In genomic region chr5:35041268-35041829, GRCm38 (mm10) we compare ENCODE assay signal across 8 mouse cellular contexts. TPM values are rescaled to one million over a fixed set of nuclear protein-coding genes. Genes with fewer than 3 reads are reported as not detected.
DNase-seq lines count a peak whose midpoint lies in the region; ATAC-seq lines count a peak whose summit lies in the region.

Gene Hgfac (plus strand): TSS chr5:35041509.

- H3K9ac ChIP-seq in kidney, embryonic 15.5 days: no peak within 1 kb of the TSS
- peak within 1 kb of the TSS; percentile 25; the same call in 1 of the 2 replicates for H3K9ac ChIP-seq in liver, embryonic 15.5 days

- DNase-seq in adrenal gland, postnatal 14 days: no peak
- DNase-seq in adrenal gland, postnatal 4 days (ENCODE audit: low spot score in 2 of 2): no peak
- DNase-seq in CD4-positive, CD25-positive, alpha-beta regulatory T cell, adult 2 months (ENCODE audit: low read depth, low spot score): peak; percentile 20
- no peak for DNase-seq in T-cell, adult 2 months (ENCODE audit: low spot score)
- no peak for DNase-seq in ovary, postnatal 36 days (ENCODE audit: low spot score)

- no peak within 1 kb of the TSS for H3K4me3 ChIP-seq in kidney, embryonic 15.5 days (replicated peaks)
- peak within 1 kb of the TSS; percentile 31 for H3K4me3 ChIP-seq in liver, embryonic 15.5 days (replicated peaks)

- H3K27ac ChIP-seq in kidney, embryonic 15.5 days: no peak within 1 kb of the TSS
- H3K27ac ChIP-seq in liver, embryonic 15.5 days (replicated peaks): peak within 1 kb of the TSS; percentile 72

- H3K36me3 ChIP-seq in kidney, embryonic 15.5 days: no peaks in the 10 kb centered on the region
- H3K36me3 ChIP-seq in liver, embryonic 15.5 days (replicated peaks): no peaks in the 10 kb centered on the region

- 39% methylated on average over 6 of the region's 6 CpGs for WGBS in kidney, embryonic 15.5 days
- 28% methylated on average over 6 of the region's 6 CpGs for WGBS in liver, embryonic 15.5 days (ENCODE audit: insufficient replicate concordance)

- H3K4me2 ChIP-seq in kidney, embryonic 15.5 days: no peak within 1 kb of the TSS
- H3K4me2 ChIP-seq in liver, embryonic 15.5 days: peak within 1 kb of the TSS; percentile 53

- no peaks in the 10 kb centered on the region for H3K27me3 ChIP-seq in kidney, embryonic 15.5 days
- no peaks in the 10 kb centered on the region for H3K27me3 ChIP-seq in liver, embryonic 15.5 days

- no peaks in the 10 kb centered on the region for H3K9me3 ChIP-seq in kidney, embryonic 15.5 days (replicated peaks)
- H3K9me3 ChIP-seq in liver, embryonic 15.5 days (replicated peaks): no peaks in the 10 kb centered on the region

- ATAC-seq in kidney, embryonic 15.5 days (replicated peaks; ENCODE audit: low FRiP score): peak; percentile 64
- peak; percentile 76 for ATAC-seq in liver, embryonic 15.5 days (ENCODE audit: insufficient read depth)
- ATAC-seq in megakaryocyte progenitor cell, adult 5-6 weeks (replicated peaks; ENCODE audit: poor library complexity): no peak

- H3K4me1 ChIP-seq in kidney, embryonic 15.5 days: peaks cover 21% of the 10 kb centered on the region
- peaks cover 25% of the 10 kb centered on the region for H3K4me1 ChIP-seq in liver, embryonic 15.5 days (replicated peaks)

RNA-seq across cellular contexts. Expression of gene Hgfac, which starts in this region (rescaled TPM):
- total RNA-seq in adrenal gland, postnatal 14 days (2021): 3.7 and 36.1 TPM in 2 replicates
- total RNA-seq in adrenal gland, postnatal 4 days (2021): 10 to 100 TPM in 1 of 2 experiments, 1 to 10 TPM in 1; 5.6 to 39.9 TPM
- polyA plus RNA-seq in kidney, embryonic 15.5 days (2015; fragmentation: Nextera tagmentation; extraction: Ambion mirVana): 2.6 and 3.6 TPM in 2 replicates
- polyA plus RNA-seq in liver, embryonic 15.5 days (2015; fragmentation: Nextera tagmentation; extraction: Ambion mirVana): 129 and 201 TPM in 2 replicates
- total RNA-seq in megakaryocyte progenitor cell, adult 5-6 weeks (2015): 0.59 TPM in 1 of 2 replicates, not detected in the other
- 0.24 TPM in 1 of 2 replicates, not detected in the other for total RNA-seq in megakaryocyte progenitor cell, adult 5-6 weeks (2017)

Comparison
In these comparisons a context has a peak if more than half of its experiments do, and no peak if none do; other contexts are left out.
1. RNA of gene Hgfac (polyA plus RNA-seq): 129 to 201 TPM in liver, embryonic 15.5 days; 2.6 to 3.6 TPM in kidney, embryonic 15.5 days; every median in the first group is over 10 times any median in the second.